In genomic region chr8:95426781-95427281, GRCm38 (mm10) we compare ENCODE assay signal across 7 mouse cellular contexts. TPM values are rescaled to one million over a fixed set of nuclear protein-coding genes. Genes with fewer than 3 reads are reported as not detected.
DNase-seq lines count a peak whose midpoint lies in the region; ATAC-seq and TF ChIP-seq lines count a peak whose summit lies in the region.

No protein-coding gene starts in this region.

- H3K9ac ChIP-seq in forebrain, embryonic 15.5 days (replicated peaks), result no peak overlapping the region
- H3K9ac ChIP-seq in intestine, postnatal 0 days (ENCODE audit: low read depth, low read length), result no peak overlapping the region
- no peak overlapping the region for H3K9ac ChIP-seq in midbrain, embryonic 13.5 days (replicated peaks)

- DNase-seq in right cerebral cortex, postnatal 10 days (ENCODE audit: low spot score in 2 of 2), result peak; percentile 49 to 78
- no peak for DNase-seq in right cerebral cortex, postnatal 14 days
- no peak for DNase-seq in embryo, embryonic 9.5 days (ENCODE audit: extremely low spot score)

- H3K9me3 ChIP-seq in forebrain, embryonic 15.5 days, result no peaks in the 10 kb centered on the region
- H3K9me3 ChIP-seq in intestine, postnatal 0 days (ENCODE audit: control insufficient read depth), result no peaks in the 10 kb centered on the region
- no peaks in the 10 kb centered on the region for H3K9me3 ChIP-seq in midbrain, embryonic 13.5 days

- ATAC-seq in forebrain, embryonic 15.5 days (replicated peaks), result peak; percentile 72
- ATAC-seq in intestine, postnatal 0 days, result no peak
- ATAC-seq in midbrain, embryonic 13.5 days, result peak; percentile 72
- ATAC-seq in granulocyte monocyte progenitor cell, adult 5-6 weeks (replicated peaks; ENCODE audit: poor library complexity, severe bottlenecking), result no peak

- H3K4me3 ChIP-seq in forebrain, embryonic 15.5 days, result no peak overlapping the region
- H3K4me3 ChIP-seq in intestine, postnatal 0 days (ENCODE audit: low read depth, low read length), result no peak overlapping the region
- no peak overlapping the region for H3K4me3 ChIP-seq in midbrain, embryonic 13.5 days (replicated peaks)

- H3K4me1 ChIP-seq in forebrain, embryonic 15.5 days, result peaks cover 56% of the 10 kb centered on the region
- peaks cover 24% of the 10 kb centered on the region for H3K4me1 ChIP-seq in intestine, postnatal 0 days (replicated peaks; ENCODE audit: control insufficient read depth, insufficient read depth, low read length)
- peaks cover 62% of the 10 kb centered on the region for H3K4me1 ChIP-seq in midbrain, embryonic 13.5 days (replicated peaks)

- no peak for TF ChIP-seq CTCF in intestine, postnatal 0 days (IDR thresholded peaks at IDR 0.05; ENCODE audit: low read depth)

- H3K27me3 ChIP-seq in forebrain, embryonic 15.5 days, result no peaks in the 10 kb centered on the region
- H3K27me3 ChIP-seq in intestine, postnatal 0 days (replicated peaks; ENCODE audit: control insufficient read depth, insufficient read depth, low read length), result no peaks in the 10 kb centered on the region
- H3K27me3 ChIP-seq in midbrain, embryonic 13.5 days, result no peaks in the 10 kb centered on the region

- H3K4me2 ChIP-seq in forebrain, embryonic 15.5 days (replicated peaks), result 0 out of 2 replicates have a peak overlapping the region, but pooled peaks have one; percentile 4
- H3K4me2 ChIP-seq in intestine, postnatal 0 days (replicated peaks; ENCODE audit: low read depth), result no peak overlapping the region
- H3K4me2 ChIP-seq in midbrain, embryonic 13.5 days (replicated peaks), result peak overlapping the region; percentile 17; the same call in 1 of the 2 replicates

- H3K27ac ChIP-seq in forebrain, embryonic 15.5 days (replicated peaks), result peak overlapping the region; percentile 83
- H3K27ac ChIP-seq in intestine, postnatal 0 days (ENCODE audit: low read depth, low read length), result 0 out of 2 replicates have a peak overlapping the region, but pooled peaks have one; percentile 0
- peak overlapping the region; percentile 83 for H3K27ac ChIP-seq in midbrain, embryonic 13.5 days

- H3K36me3 ChIP-seq in forebrain, embryonic 15.5 days, result peaks cover 12% of the 10 kb centered on the region
- peaks cover 12% of the 10 kb centered on the region for H3K36me3 ChIP-seq in intestine, postnatal 0 days (ENCODE audit: control insufficient read depth, insufficient read depth)
- peaks cover 16% of the 10 kb centered on the region for H3K36me3 ChIP-seq in midbrain, embryonic 13.5 days

- 6% methylated on average over 2 of the region's 2 CpGs for WGBS in forebrain, embryonic 15.5 days
- WGBS in intestine, postnatal 0 days, result 51% methylated on average over 2 of the region's 2 CpGs
- 42% methylated on average over 2 of the region's 2 CpGs for WGBS in midbrain, embryonic 13.5 days

RNA-seq across cellular contexts. Expression of gene Cfap20, which starts 7.8 kb away (rescaled TPM):
- 131 and 141 TPM in 2 replicates for polyA plus RNA-seq in forebrain, embryonic 15.5 days (2015; fragmentation: Nextera tagmentation; extraction: Ambion mirVana)
- 61.5 and 62.2 TPM in 2 replicates for polyA plus RNA-seq in intestine, postnatal 0 days (2015; fragmentation: Nextera tagmentation; extraction: Ambion mirVana)
- polyA plus RNA-seq in midbrain, embryonic 13.5 days (2015; fragmentation: Nextera tagmentation; extraction: Ambion mirVana), result 130 and 135 TPM in 2 replicates
- total RNA-seq in granulocyte monocyte progenitor cell, adult 5-6 weeks (2014; fragmentation: Nextera tagmentation), result 62.1 and 78.1 TPM in 2 replicates
- 62.8 and 65.6 TPM in 2 replicates for total RNA-seq in granulocyte monocyte progenitor cell, adult 5-6 weeks (2017)

Comparison
In these comparisons a context has a peak if more than half of its experiments do, and no peak if none do; other contexts are left out.
1. DNase-seq: peak in right cerebral cortex, postnatal 10 days (2 of 2); none in right cerebral cortex, postnatal 14 days (single experiment) and embryo, embryonic 9.5 days (single experiment).
2. ATAC-seq: peak in forebrain, embryonic 15.5 days (single experiment) and midbrain, embryonic 13.5 days (single experiment); none in intestine, postnatal 0 days (single experiment) and granulocyte monocyte progenitor cell, adult 5-6 weeks (single experiment).
3. H3K27ac ChIP-seq: peak in every context shown above with its lines; median percentile 83 in forebrain, embryonic 15.5 days; 83 in midbrain, embryonic 13.5 days; 0 in intestine, postnatal 0 days.